Mouse (Mus musculus) frontal cortex, postnatal 25 days (tissue): Measurements from ENCODE around the gene Cap2.

ENCODE experiments used
- DNase-seq, 2 experiments: peaks; one replicate each; pipeline ENCODE4 v3.0.0; 2022; ENCODE audit warnings: low spot score in 2 of 2

The Cap2 gene

DNA sequence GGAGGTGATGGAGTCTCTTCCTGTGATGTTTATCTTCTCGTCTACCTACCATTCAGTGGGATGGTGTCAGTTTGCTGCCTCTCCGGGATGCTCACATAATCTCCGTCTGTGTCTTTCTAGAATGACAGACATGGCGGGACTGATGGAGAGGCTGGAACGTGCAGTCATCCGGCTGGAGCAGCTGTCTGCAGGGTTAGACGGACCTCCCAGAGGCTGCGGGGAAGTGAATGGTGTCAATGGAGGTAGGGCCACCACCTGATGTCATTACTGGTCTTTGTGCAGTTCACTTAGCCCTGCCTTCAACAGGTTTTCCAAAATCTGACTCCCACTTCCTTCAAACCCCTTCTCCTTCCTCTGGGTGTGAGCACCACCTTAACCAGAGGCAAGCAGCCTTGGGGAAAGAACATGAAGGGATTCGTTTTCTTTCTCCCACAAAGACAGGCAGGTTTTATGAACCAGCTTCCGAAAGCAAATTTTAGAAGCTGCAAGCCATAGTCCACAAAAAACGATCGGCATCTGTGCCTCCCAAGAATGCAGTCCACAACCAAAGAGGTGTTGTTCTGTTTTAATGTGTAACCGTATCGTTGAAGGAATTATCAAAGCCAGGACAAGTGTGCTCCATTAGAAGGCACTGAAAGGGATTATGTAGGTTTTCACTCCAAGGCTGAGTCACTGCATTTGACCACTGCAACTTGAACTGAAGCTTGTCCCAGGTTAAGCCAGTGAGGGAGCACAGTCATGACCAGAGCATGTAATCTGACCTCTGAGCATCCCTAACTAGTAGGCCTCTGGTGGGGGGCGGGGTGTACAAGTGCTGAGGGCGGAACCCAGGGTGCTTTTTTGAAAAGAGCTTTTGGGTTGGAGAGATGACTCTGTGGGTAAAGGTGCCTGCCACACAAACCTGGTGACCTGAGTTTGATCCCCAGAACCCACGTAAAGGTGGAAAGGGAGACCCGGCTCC lies 23.9 kb downstream of the Cap2 start:
- DNase-seq: no peak

- no peak for DNase-seq
Observed at GRCm38 (mm10) chr13:46526645-46527044, 25.0 kb downstream of the Cap2 start.

GRCm38 (mm10) chr13:46527340-46527739 lies 25.7 kb downstream of the Cap2 start:
- DNase-seq: no peak

GRCm38 (mm10) chr13:46529037-46529436 lies 27.4 kb downstream of the Cap2 start:
- no peak for DNase-seq

GRCm38 (mm10) chr13:46530546-46530945 lies 28.9 kb downstream of the Cap2 start:
- no peak for DNase-seq

DNA sequence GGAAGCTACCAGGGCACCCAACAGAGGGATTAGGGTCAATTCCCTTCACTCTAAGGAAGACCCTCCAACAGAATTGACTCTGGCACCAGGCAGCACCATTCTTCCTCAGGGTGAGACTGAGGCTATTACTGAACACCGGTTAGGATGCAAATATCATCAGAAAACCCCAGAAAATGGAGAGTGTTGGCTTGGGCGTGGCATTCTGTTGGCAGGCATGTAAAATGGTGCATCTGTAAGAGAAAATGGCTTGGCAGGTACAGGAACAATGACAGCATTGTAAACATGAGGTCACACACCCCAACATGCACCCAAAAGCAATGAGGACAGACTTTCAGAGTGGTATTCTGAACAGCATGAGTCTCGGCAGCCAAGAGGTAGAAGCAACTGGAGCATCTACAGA lies 30.0 kb downstream of the Cap2 start:
- DNase-seq: no peak

- DNase-seq: no peak
Observed at GRCm38 (mm10) chr13:46532276-46532675, 30.6 kb downstream of the Cap2 start.

DNA sequence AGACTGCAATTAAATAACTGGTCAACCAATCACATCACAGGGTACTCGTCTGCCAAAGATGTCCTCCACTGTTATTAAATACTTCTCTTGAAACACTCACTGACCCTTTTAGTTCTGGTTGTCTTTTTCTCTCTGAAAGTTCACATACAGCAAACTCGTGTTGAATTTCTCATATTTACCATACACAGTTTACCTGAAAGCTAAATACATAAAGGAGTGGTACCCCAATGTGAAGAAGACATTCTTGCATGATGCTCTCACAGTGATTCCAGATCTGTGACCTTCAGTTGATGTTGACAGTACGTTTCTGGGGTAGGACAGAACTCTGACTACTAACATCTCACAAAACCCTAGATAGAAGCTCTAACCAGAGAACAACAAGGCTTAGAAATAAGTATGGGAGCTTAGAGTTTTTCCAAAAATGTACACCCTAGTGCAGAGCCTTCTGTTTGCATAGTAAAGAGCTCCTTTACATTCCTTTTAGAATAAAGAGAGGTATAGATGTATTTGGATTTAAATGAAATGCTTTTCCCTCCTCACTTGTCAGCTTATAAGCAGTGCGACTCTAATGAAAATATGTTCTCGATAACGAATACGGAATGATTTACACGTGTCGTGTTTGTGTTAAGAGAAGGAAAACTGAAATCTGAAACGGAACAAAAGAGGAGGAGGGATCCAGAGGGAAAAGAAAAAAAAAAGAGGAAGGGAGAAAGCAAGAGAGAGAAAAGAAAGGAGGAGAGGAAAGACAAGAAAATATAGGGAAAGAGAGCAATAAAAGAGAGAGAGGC lies 31.9 kb downstream of the Cap2 start:
- DNase-seq: no peak

DNA sequence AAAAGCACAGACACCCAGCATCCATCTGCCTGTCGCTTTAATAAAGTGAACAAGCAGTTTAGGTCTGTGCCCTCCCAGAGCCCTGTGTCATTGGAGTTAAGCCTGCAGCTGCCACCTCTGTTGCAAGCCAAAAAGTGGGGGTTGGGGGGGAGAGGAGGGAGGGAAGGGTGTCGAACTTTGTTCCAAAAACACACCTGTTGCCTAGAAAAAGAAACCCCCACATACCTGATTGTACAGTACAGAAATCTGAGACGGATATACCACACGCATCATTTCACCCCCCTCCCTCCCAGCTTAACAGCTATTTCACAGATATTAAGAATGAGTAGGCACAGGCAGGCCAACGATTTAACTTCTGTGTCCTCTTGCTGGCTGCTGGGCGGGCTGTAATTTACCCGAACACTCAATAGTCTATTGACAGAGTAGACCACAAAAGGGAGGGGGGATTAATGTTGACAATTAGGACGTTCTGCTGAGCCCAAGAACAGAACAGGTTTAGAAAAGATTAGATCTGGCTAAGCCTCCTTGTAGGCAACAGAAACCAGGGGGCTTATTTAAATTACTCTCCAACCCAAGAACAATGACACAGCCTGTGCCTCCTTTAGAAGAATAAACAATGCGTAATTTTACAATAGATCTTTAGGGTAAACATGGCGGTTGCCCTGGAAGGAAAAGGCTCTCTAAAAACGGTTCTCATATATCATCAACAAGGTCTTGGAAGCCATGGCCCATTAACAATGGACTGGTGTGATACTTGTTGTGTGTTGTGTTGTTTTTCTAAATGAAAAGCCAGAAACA lies 32.7 kb downstream of the Cap2 start:
- DNase-seq: no peak

- no peak for DNase-seq
Observed at GRCm38 (mm10) chr13:46534969-46535785, 33.5 kb downstream of the Cap2 start.

DNA sequence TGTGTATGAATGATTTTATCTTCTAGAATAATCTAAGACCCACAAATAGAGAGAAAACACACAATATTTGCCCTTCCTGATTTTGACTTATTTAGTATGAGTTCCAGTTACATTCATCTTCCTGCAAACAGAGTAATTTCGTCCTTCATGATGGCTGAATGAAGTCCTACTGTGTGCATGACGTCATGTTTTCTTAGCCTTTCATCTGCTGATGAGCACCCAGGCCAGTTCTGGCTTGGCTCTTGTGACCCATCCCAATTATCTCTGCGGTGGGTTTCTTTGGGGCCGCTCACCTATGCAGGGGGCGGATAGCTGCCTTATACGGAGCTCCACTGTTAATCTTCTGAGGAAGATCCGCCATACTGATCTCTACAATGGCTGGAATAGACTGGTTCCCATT lies 37.6 kb downstream of the Cap2 start:
- no peak for DNase-seq

- DNase-seq: no peak
Observed at GRCm38 (mm10) chr13:46540943-46541342, 39.3 kb downstream of the Cap2 start.

GRCm38 (mm10) chr13:46542782-46543181 lies 41.1 kb downstream of the Cap2 start:
- DNase-seq: no peak

DNA sequence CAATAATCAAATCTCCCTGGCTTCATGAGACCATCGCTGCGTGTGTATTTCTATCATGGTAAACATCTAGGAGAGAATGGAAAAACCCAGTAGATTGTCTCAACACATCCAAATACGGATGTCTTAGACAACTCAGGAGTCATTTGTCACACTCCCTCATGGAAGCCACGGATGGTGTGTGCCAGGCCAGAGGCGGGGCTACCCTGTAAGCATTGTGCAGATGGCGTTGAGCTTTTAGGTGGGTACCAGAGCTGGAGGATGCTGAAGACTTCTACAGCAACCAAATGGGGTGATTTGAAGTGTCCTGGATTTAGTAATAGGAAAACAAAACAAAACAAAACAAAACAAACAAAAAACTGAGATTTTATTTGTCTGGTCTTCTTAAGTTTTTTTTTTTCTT lies 43.0 kb downstream of the Cap2 start:
- DNase-seq: no peak

DNA sequence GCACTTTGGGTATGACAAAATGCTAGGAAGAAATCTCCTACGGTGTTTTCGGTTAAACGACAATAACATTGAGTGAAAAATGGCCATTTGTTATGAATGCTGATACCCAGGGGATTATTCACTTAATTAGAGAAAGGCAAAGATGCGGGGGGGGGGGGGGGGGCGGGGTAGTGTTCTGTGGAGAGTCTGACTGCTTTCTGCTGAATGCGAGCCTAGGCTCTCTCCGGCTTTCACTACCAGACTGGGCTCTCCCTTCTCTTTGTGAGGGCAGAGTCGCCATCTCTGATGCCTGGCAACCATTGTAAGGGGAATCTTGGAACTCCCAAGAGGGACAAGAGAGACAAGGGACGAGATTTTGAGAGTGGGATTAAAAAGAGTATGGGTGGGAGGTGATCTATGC lies 43.4 kb downstream of the Cap2 start:
- DNase-seq: no peak

DNA sequence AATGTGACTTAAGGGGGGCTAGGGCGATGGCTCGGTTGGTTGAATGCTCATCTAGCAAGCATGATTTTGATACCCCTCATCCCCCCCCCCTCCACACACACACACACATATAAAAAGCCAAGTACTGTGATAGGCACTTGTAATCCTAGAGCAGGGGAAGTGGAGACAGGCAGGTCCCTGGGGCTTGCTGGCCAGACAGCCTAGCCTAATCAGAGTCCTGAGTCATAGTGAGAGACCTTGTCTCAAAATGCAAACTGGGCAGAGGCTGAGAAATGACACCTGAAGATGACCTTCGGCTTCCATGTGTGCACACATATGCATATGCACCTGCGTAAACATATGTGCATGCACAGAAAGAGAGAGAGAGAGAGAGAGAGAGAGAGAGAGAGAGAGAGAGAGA lies 45.2 kb downstream of the Cap2 start:
- DNase-seq: no peak

DNA sequence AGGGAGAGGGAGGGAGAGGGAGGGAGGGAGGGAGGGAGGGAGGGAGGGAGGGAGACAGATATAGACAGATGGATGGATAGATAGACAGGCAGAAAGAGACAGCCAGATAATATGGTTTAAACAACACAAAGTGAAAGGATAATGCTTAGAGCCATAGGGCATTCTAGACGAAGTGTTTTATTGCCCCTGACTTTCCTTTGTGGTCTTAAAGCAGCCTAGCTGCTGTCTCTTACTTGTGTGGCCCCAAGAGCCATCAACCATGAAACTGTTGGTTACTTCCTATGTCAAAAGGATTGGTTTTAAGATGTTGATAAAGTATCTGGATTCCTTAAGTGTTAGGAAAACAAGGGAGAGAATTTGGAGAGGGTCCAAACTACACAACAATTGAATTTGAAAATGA lies 45.6 kb downstream of the Cap2 start:
- no peak for DNase-seq

GRCm38 (mm10) chr13:46548132-46548531 lies 46.5 kb downstream of the Cap2 start:
- DNase-seq: no peak

GRCm38 (mm10) chr13:46548600-46549179 lies 47.0 kb downstream of the Cap2 start:
- no peak for DNase-seq

DNA sequence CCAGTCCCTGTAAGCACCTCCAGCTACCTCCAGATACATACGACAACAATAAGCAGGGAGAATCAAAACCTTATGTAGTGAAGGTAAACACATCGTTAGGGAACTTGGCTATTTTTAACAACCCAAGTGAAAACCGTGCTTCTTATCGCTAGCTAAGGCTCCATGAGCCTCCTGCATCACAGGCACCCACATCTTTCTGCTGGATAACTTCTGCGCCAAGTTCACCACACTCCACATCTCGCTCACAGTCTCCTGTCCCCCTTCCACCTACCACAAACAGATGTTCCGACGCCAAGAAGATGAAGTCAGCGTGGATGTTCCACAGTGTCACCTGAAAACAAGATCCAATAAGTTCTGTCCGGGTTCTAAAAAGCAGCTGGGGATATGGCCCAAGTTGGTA lies 49.0 kb downstream of the Cap2 start:
- DNase-seq: no peak

DNA sequence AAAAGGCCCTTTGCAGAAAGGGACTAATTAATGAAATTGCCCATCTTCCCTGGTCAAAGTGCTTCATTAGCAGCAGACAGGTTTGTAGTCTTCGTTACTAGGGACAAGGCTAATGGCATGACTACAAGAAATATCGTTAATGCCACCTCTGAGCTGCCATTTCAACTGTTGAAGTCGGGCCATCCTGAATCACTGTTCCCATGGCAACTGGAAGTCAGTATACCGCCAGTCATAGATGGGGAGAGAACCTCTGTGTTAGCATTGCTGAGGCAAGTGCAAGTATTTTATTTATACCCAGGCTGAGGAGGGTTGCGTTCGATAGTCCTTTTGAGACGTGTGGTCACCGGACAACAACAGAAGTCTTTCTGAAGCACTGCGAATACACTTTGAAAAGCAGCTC lies 53.1 kb downstream of the Cap2 start:
- DNase-seq: no peak
